Mouse (Mus musculus) MEL (cell line): ENCODE measurements around the gene Eef2k. TPM values are rescaled to one million over a fixed set of nuclear protein-coding genes. Genes with fewer than 3 reads are reported as not detected.

Experiments used
- DNase-seq: peaks from one replicate; pipeline ENCODE4 v3.0.0; 2011; ENCODE audit warnings: low read depth, low spot score
- H3K27ac ChIP-seq: 2 replicates; pipeline ENCODE4 v1.5.1; 2012; ENCODE audit warnings: low read depth, mild to moderate bottlenecking, control low read depth, low read length, moderate library complexity; ENCODE audit not compliant: control insufficient read depth
- H3K27me3 ChIP-seq, 2 experiments: fragments of 150-350 bp in 1 of 2; sonication (generic) in 1 of 2; 2 replicates each; pipeline ENCODE4 v1.6.1; 2012; ENCODE audit warnings: low read length in 2 of 2, mild to moderate bottlenecking in 2 of 2, improper control_type of control experiment in 1 of 2, moderate library complexity in 1 of 2; ENCODE audit not compliant: insufficient read depth in 2 of 2, control insufficient read depth in 1 of 2
- H3K36me3 ChIP-seq, 2 experiments: 2 replicates each; pipeline ENCODE4 v1.6.1; 2012 to 2014; ENCODE audit warnings: low read length in 2 of 2, improper control_type of control experiment in 1 of 2, inconsistent platforms in 1 of 2, mild to moderate bottlenecking in 1 of 2; ENCODE audit not compliant: insufficient read depth in 2 of 2, control insufficient read depth in 1 of 2
- H3K4me1 ChIP-seq, 2 experiments: fragments of 150-350 bp in 1 of 2; sonication (generic) in 1 of 2; 2 replicates each; pipeline ENCODE4 v1.6.1; 2012; ENCODE audit warnings: low read length in 2 of 2, improper control_type of control experiment in 1 of 2, mild to moderate bottlenecking in 1 of 2; ENCODE audit not compliant: insufficient read depth in 2 of 2, control insufficient read depth in 1 of 2
- H3K4me3 ChIP-seq, 2 experiments: fragments of 150-350 bp in 1 of 2; sonication (generic) in 1 of 2; 2 replicates each; pipeline ENCODE4 v1.5.1; 2012; ENCODE audit warnings: low read depth in 2 of 2, low read length in 2 of 2, mild to moderate bottlenecking in 2 of 2, moderate library complexity in 2 of 2, control low read depth in 1 of 2, improper control_type of control experiment in 1 of 2; ENCODE audit not compliant: control insufficient read depth in 1 of 2, insufficient read depth in 1 of 2
- H3K79me2 ChIP-seq: 2 replicates; pipeline ENCODE4 v1.6.1; 2012; ENCODE audit warnings: mild to moderate bottlenecking, low read length, moderate library complexity; ENCODE audit not compliant: control insufficient read depth, poor library complexity, insufficient read depth
- H3K9ac ChIP-seq: 2 replicates; pipeline ENCODE4 v1.6.1; 2012; ENCODE audit warnings: low read depth, mild to moderate bottlenecking, control low read depth, low read length, moderate library complexity; ENCODE audit not compliant: control insufficient read depth, poor library complexity, severe bottlenecking
- H3K9me3 ChIP-seq: fragments of 150-350 bp; sonication (generic); replicated peaks from 2 replicates; pipeline ENCODE4 v1.6.1; 2012; ENCODE audit warnings: mild to moderate bottlenecking, low read length, improper control_type of control experiment, moderate library complexity; ENCODE audit not compliant: insufficient read depth
- CTCF ChIP-seq, 3 experiments: IDR thresholded peaks in 2 of 3; conservative IDR thresholded peaks in 1 of 3; 2 replicates each; pipeline ENCODE4 v1.5.1; 2011 to 2012; ENCODE audit warnings: low read length in 3 of 3, low read depth in 2 of 3, mild to moderate bottlenecking in 2 of 3, improper control_type of control experiment in 1 of 3, inconsistent platforms in 1 of 3, mixed read lengths in 1 of 3, moderate library complexity in 1 of 3; ENCODE audit not compliant: control insufficient read depth in 1 of 3, insufficient read depth in 1 of 3, poor library complexity in 1 of 3, severe bottlenecking in 1 of 3
- E2F4 ChIP-seq: IDR thresholded peaks from 2 replicates; pipeline ENCODE4 v1.6.1; 2011; ENCODE audit warnings: low read depth, low read length, improper control_type of control experiment, borderline replicate concordance
- ELF1 ChIP-seq: IDR thresholded peaks from 2 replicates; pipeline ENCODE4 v1.6.1; 2014; ENCODE audit warnings: low read depth, mild to moderate bottlenecking, inconsistent platforms, low read length, improper control_type of control experiment, moderate library complexity
- HCFC1 ChIP-seq: IDR thresholded peaks from 2 replicates; pipeline ENCODE4 v1.6.1; 2012; ENCODE audit warnings: low read depth, mild to moderate bottlenecking, inconsistent platforms, low read length, improper control_type of control experiment, moderate library complexity
- JUND ChIP-seq: IDR thresholded peaks from 2 replicates; pipeline ENCODE4 v1.6.1; 2011; ENCODE audit warnings: low read depth, mild to moderate bottlenecking, improper control_type of control experiment, low read length
- KAT2A ChIP-seq: conservative IDR thresholded peaks from 2 replicates; pipeline ENCODE4 v1.6.1; 2012; ENCODE audit warnings: low read depth, low read length, improper control_type of control experiment, inconsistent platforms
- MAX ChIP-seq: IDR thresholded peaks from 2 replicates; pipeline ENCODE4 v1.6.1; 2011; ENCODE audit warnings: low read length, improper control_type of control experiment
- MEF2A ChIP-seq: IDR thresholded peaks from 2 replicates; pipeline ENCODE4 v1.6.1; 2014; ENCODE audit warnings: low read depth, mild to moderate bottlenecking, inconsistent platforms, low read length, improper control_type of control experiment; ENCODE audit not compliant: poor library complexity, insufficient replicate concordance, severe bottlenecking; ENCODE audit errors: extremely low read depth
- MXI1 ChIP-seq: IDR thresholded peaks from 2 replicates; pipeline ENCODE4 v1.6.1; 2011; ENCODE audit warnings: mild to moderate bottlenecking, low read depth, low read length, improper control_type of control experiment
- MYB ChIP-seq: IDR thresholded peaks from 2 replicates; pipeline ENCODE4 v1.6.1; 2011; ENCODE audit warnings: mild to moderate bottlenecking, low read depth, low read length, improper control_type of control experiment
- NRF1 ChIP-seq: IDR thresholded peaks from 2 replicates; pipeline ENCODE4 v1.6.1; 2014; ENCODE audit warnings: low read depth, mild to moderate bottlenecking, inconsistent platforms, low read length, improper control_type of control experiment, moderate library complexity; ENCODE audit not compliant: poor library complexity, insufficient read depth, severe bottlenecking
- POLR2AphosphoS5 ChIP-seq: IDR thresholded peaks from 2 replicates; pipeline ENCODE4 v1.6.1; 2012; ENCODE audit warnings: low read depth, borderline replicate concordance, mild to moderate bottlenecking, inconsistent platforms, low read length, moderate library complexity, mixed read lengths
- RAD21 ChIP-seq: IDR thresholded peaks from 2 replicates; pipeline ENCODE4 v1.6.1; 2011; ENCODE audit warnings: mild to moderate bottlenecking, low read depth, low read length, improper control_type of control experiment
- RCOR1 ChIP-seq: IDR thresholded peaks from 2 replicates; pipeline ENCODE4 v1.6.1; 2012; ENCODE audit warnings: low read depth, mild to moderate bottlenecking, inconsistent platforms, low read length, improper control_type of control experiment
- TAL1 ChIP-seq: IDR thresholded peaks from 2 replicates; pipeline ENCODE4 v1.6.1; 2012; ENCODE audit warnings: mild to moderate bottlenecking, inconsistent platforms, low read length, moderate library complexity, mixed read lengths
- TCF12 ChIP-seq: IDR thresholded peaks from 2 replicates; pipeline ENCODE4 v1.6.1; 2014; ENCODE audit warnings: low read depth, mild to moderate bottlenecking, inconsistent platforms, low read length, improper control_type of control experiment, moderate library complexity
- UBTF ChIP-seq: IDR thresholded peaks from 2 replicates; pipeline ENCODE4 v1.6.1; 2012; ENCODE audit warnings: low read depth, mild to moderate bottlenecking, inconsistent platforms, low read length, improper control_type of control experiment, moderate library complexity, borderline replicate concordance; ENCODE audit not compliant: insufficient read depth
- ZC3H11A ChIP-seq: IDR thresholded peaks from 2 replicates; pipeline ENCODE4 v1.6.1; 2012; ENCODE audit warnings: low read depth, mild to moderate bottlenecking, inconsistent platforms, low read length, improper control_type of control experiment
- ZKSCAN1 ChIP-seq: IDR thresholded peaks from 2 replicates; pipeline ENCODE4 v1.6.1; 2012; ENCODE audit warnings: low read depth, mild to moderate bottlenecking, inconsistent platforms, low read length, improper control_type of control experiment, moderate library complexity
- ZMIZ1 ChIP-seq: IDR thresholded peaks from 2 replicates; pipeline ENCODE4 v1.6.1; 2012; ENCODE audit warnings: low read depth, mild to moderate bottlenecking, inconsistent platforms, low read length, improper control_type of control experiment, moderate library complexity
- polyA plus RNA-seq, 2 experiments: library from polyadenylated mRNA; stranded (reverse) in 1 of 2; unstranded in 1 of 2; fragments of >175 nt in 1 of 2; fragments of >200 nt in 1 of 2; gene quantifications; 2 replicates each; pipeline versions ENCODE4 v1.2.1 to v1.2.4; 2012; ENCODE audit warnings: low replicate concordance in 2 of 2, low read depth in 1 of 2; ENCODE audit not compliant: insufficient read length in 2 of 2, insufficient read depth in 1 of 2, missing spikeins in 1 of 2
- total RNA-seq: library from RNA; depleted of rRNA; stranded (reverse); fragments of 300-350 nt; gene quantifications from 2 replicates; pipeline ENCODE4 v1.2.3, GENCODE M21; 2012

Eef2k gene
- total and polyA plus RNA-seq, 3 experiments, result 56.2 to 69.2 TPM; not detected in 1

GRCm38 (mm10) chr7:120882674-120883073 lies 40.0 kb downstream of the Eef2k start:
- Histone ChIP-seq H3K27ac (no peak overlapping the region), H3K9ac (no peak overlapping the region), H3K4me3 (no peak overlapping the region), H3K27me3 (no peaks in the 10 kb centered on the region), H3K36me3 (peaks cover 2 to 33% of the 10 kb centered on the region in 2 experiments)
- no peak for TF ChIP-seq ZMIZ1
- TF ChIP-seq UBTF, result no peak
- no peak for TF ChIP-seq ZKSCAN1
- no peak for TF ChIP-seq MEF2A
- no peak for TF ChIP-seq RCOR1
- no peak for TF ChIP-seq TAL1
- no peak for TF ChIP-seq NRF1
- no peak for TF ChIP-seq KAT2A
- no peak for TF ChIP-seq JUND
- no peak for TF ChIP-seq E2F4
- TF ChIP-seq CTCF (IDR thresholded peaks at IDR 0.05 in 2 of 3, conservative IDR thresholded peaks at IDR 0.05 in 1 of 3; ENCODE audit: control insufficient read depth in 1 of 3, insufficient read depth in 1 of 3, low read depth in 2 of 3, low read length in 3 of 3, poor library complexity in 1 of 3, severe bottlenecking in 1 of 3), result no peak
- no peak for TF ChIP-seq RAD21
- no peak for TF ChIP-seq MAX
- TF ChIP-seq ZC3H11A, result no peak
- no peak for TF ChIP-seq TCF12
- TF ChIP-seq ELF1, result no peak
- no peak for TF ChIP-seq MXI1
- TF ChIP-seq POLR2AphosphoS5, result no peak
- TF ChIP-seq MYB, result no peak
- no peak for TF ChIP-seq HCFC1
- TF ChIP-seq, all 39 proteins: peak for 0
- Histone ChIP-seq H3K9me3 (no peaks in the 10 kb centered on the region), H3K79me2 (no peaks in the 10 kb centered on the region), H3K4me1 (peaks cover 6 to 29% of the 10 kb centered on the region in 2 experiments)
- no peak for DNase-seq
